Mouse (Mus musculus) CH12.LX (cell line): ENCODE results near the gene Ank3. TPM values are rescaled to one million over a fixed set of nuclear protein-coding genes. Genes with fewer than 3 reads are reported as not detected.
A peak's percentile ranks its signal among the peaks of the same experiment; 100 is the strongest.

Experiments
- DNase-seq: peaks from one replicate; pipeline ENCODE4 v3.0.0-alpha.2; 2013; ENCODE audit errors: extremely low read depth
- H3K27ac ChIP-seq: 2 replicates; pipeline ENCODE4 v1.5.1; 2012; ENCODE audit warnings: low read depth, mild to moderate bottlenecking, control low read depth, moderate library complexity; ENCODE audit not compliant: insufficient read depth
- H3K27me3 ChIP-seq: replicated peaks from 2 replicates; pipeline ENCODE3; 2012; ENCODE audit warnings: inconsistent platforms
- H3K36me3 ChIP-seq, 2 experiments: replicated peaks in 1 of 2; 2 replicates each; pipeline versions ENCODE3 to v1.6.1; 2012; ENCODE audit warnings: inconsistent platforms in 1 of 2, low read length in 1 of 2, mild to moderate bottlenecking in 1 of 2, mixed read lengths in 1 of 2, moderate library complexity in 1 of 2; ENCODE audit not compliant: control insufficient read depth in 1 of 2, insufficient read depth in 1 of 2
- H3K4me1 ChIP-seq, 2 experiments: 2 replicates each; pipeline ENCODE4 v1.6.1; 2012; ENCODE audit warnings: inconsistent platforms in 1 of 2, moderate library complexity in 1 of 2; ENCODE audit not compliant: insufficient read depth in 2 of 2, control insufficient read depth in 1 of 2
- H3K4me2 ChIP-seq: 2 replicates; pipeline ENCODE4 v1.6.1; 2012; ENCODE audit warnings: low read depth, mild to moderate bottlenecking, control low read depth; ENCODE audit not compliant: poor library complexity, insufficient read depth, severe bottlenecking
- H3K4me3 ChIP-seq, 3 experiments: fragments of 150-350 bp in 1 of 3; sonication (generic) in 1 of 3; replicated peaks in 1 of 3; 2 replicates each; pipeline versions ENCODE3 to v1.5.1; 2011 to 2012; ENCODE audit warnings: low read depth in 2 of 3, low read length in 2 of 3, mild to moderate bottlenecking in 2 of 3, moderate library complexity in 2 of 3, control low read depth in 1 of 3, improper control_type of control experiment in 1 of 3, inconsistent platforms in 1 of 3, mixed read lengths in 1 of 3; ENCODE audit not compliant: poor library complexity in 1 of 3
- H3K79me2 ChIP-seq: replicated peaks from 2 replicates; pipeline ENCODE4 v1.6.1; 2012; ENCODE audit warnings: mild to moderate bottlenecking, moderate library complexity; ENCODE audit not compliant: control insufficient read depth, poor library complexity, insufficient read depth, severe bottlenecking; ENCODE audit errors: extremely low read depth
- H3K9ac ChIP-seq: 2 replicates; pipeline ENCODE4 v1.6.1; 2012; ENCODE audit warnings: low read depth, mild to moderate bottlenecking, control low read depth, moderate library complexity; ENCODE audit not compliant: insufficient read depth
- H3K9me3 ChIP-seq: replicated peaks from 2 replicates; pipeline ENCODE3; 2012; ENCODE audit warnings: low read length, inconsistent platforms, mixed read lengths
- BHLHE40 ChIP-seq: IDR thresholded peaks from 2 replicates; pipeline ENCODE4 v1.6.1; 2011; ENCODE audit warnings: mild to moderate bottlenecking, low read depth, low read length, improper control_type of control experiment
- CTCF ChIP-seq, 2 experiments: IDR thresholded peaks in 1 of 2; conservative IDR thresholded peaks in 1 of 2; 2 replicates each; pipeline ENCODE4 v1.5.1; 2011 to 2012; ENCODE audit warnings: low read depth in 2 of 2, low read length in 2 of 2, improper control_type of control experiment in 1 of 2, inconsistent platforms in 1 of 2, mild to moderate bottlenecking in 1 of 2, moderate library complexity in 1 of 2
- ELF1 ChIP-seq: IDR thresholded peaks from 2 replicates; pipeline ENCODE4 v1.6.1; 2014; ENCODE audit warnings: low read depth, mild to moderate bottlenecking, inconsistent platforms, low read length, improper control_type of control experiment
- EP300 ChIP-seq: IDR thresholded peaks from 2 replicates; pipeline ENCODE4 v1.6.1; 2011; ENCODE audit warnings: low read length, improper control_type of control experiment
- IRF4 ChIP-seq: IDR thresholded peaks from 2 replicates; pipeline ENCODE4 v1.6.1; 2014; ENCODE audit warnings: low read depth, mild to moderate bottlenecking, inconsistent platforms, low read length, improper control_type of control experiment
- JUN ChIP-seq: IDR thresholded peaks from 2 replicates; pipeline ENCODE4 v1.6.1; 2011; ENCODE audit warnings: low read depth, mild to moderate bottlenecking, low read length, improper control_type of control experiment, moderate library complexity; ENCODE audit not compliant: insufficient read depth
- KAT2A ChIP-seq: IDR thresholded peaks from 2 replicates; pipeline ENCODE4 v1.6.1; 2012; ENCODE audit warnings: low read length, improper control_type of control experiment, inconsistent platforms; ENCODE audit not compliant: insufficient replicate concordance
- MYC ChIP-seq: IDR thresholded peaks from 2 replicates; pipeline ENCODE4 v1.6.1; 2011; ENCODE audit warnings: low read depth, mild to moderate bottlenecking, improper control_type of control experiment, low read length
- NRF1 ChIP-seq: IDR thresholded peaks from 2 replicates; pipeline ENCODE4 v1.6.1; 2014; ENCODE audit warnings: low read depth, mild to moderate bottlenecking, inconsistent platforms, low read length, improper control_type of control experiment, moderate library complexity
- RAD21 ChIP-seq: IDR thresholded peaks from 2 replicates; pipeline ENCODE4 v1.6.1; 2011; ENCODE audit warnings: low read depth, mild to moderate bottlenecking, low read length, improper control_type of control experiment, moderate library complexity
- RCOR1 ChIP-seq: conservative IDR thresholded peaks from 2 replicates; pipeline ENCODE4 v1.6.1; 2012; ENCODE audit warnings: low read depth, mild to moderate bottlenecking, inconsistent platforms, low read length, improper control_type of control experiment
- SIN3A ChIP-seq: IDR thresholded peaks from 2 replicates; pipeline ENCODE4 v1.6.1; 2012; ENCODE audit warnings: low read length, improper control_type of control experiment, inconsistent platforms
- SMC3 ChIP-seq: IDR thresholded peaks from 2 replicates; pipeline ENCODE4 v1.6.1; 2011; ENCODE audit warnings: low read depth, low read length, improper control_type of control experiment
- TCF12 ChIP-seq: IDR thresholded peaks from 2 replicates; pipeline ENCODE4 v1.6.1; 2014; ENCODE audit warnings: low read depth, mild to moderate bottlenecking, inconsistent platforms, low read length, improper control_type of control experiment
- USF2 ChIP-seq: conservative IDR thresholded peaks from 2 replicates; pipeline ENCODE4 v1.6.1; 2011; ENCODE audit warnings: low read depth, low read length, improper control_type of control experiment
- dilution Hi-C: fragments of 300-500 bp; cut with MboI; formaldehyde crosslinking; loops from 2 replicates; pipeline ENCODE4 v1.14.3; 2020; ENCODE audit warnings: low sequenced_read_pairs; ENCODE audit not compliant: extremely low pct_unique_long_range_greater_than_20kb, extremely low pct_ligation_motif_present
- in situ Hi-C: fragments of 300-500 bp; cut with MboI; formaldehyde crosslinking; loops from 3 replicates; pipeline ENCODE4 v1.14.3; 2019; ENCODE audit warnings: low sequenced_read_pairs, low pct_ligation_motif_present, low pct_unique_long_range_greater_than_20kb, mixed read lengths
- polyA plus RNA-seq: library from polyadenylated mRNA; unstranded; fragments of >175 nt; gene quantifications from 2 replicates; pipeline ENCODE4 v1.2.1, GENCODE M21; 2012; ENCODE audit warnings: low read depth; ENCODE audit not compliant: insufficient read length
- total RNA-seq, 2 experiments: library from RNA; depleted of rRNA; stranded (reverse); fragments of 300-350 nt in 1 of 2; fragments of >200 nt in 1 of 2; gene quantifications; 2 replicates each; pipeline ENCODE4 v1.2.3; 2012 to 2014

Ank3 gene
- total and polyA plus RNA-seq, 3 experiments = 4.7 to 8.3 (median 6.2) TPM

DNA sequence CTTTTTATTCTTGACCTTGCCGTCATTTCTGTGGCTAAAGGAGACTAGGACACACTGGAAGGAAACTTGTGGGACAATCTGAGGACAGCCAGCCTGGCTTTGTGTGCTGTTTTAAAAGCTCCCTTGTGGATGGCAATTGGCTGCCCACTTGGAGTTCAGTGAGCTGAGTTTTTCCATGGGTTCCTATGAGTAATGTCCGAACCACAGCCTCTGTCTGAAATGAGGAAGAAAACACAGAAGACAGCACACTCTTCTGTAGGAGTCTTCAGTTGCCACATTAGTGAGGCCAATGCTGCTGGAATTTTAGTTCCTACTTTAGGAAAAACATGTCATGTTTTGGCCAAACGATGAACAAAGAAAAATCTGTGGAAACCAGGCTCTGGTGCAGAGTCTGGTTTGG is 380.7 kb downstream of the Ank3 start:
- Histone ChIP-seq H3K4me2 (no peak overlapping the region), H3K9ac (no peak overlapping the region), H3K79me2 (no peaks in the 10 kb centered on the region), H3K4me1 (peaks cover 5 to 22% of the 10 kb centered on the region in 2 experiments; a peak in 3 of 4 replicates), H3K36me3 (no peaks in the 10 kb centered on the region), H3K9me3 (no peaks in the 10 kb centered on the region), H3K4me3 (no peak overlapping the region), H3K27ac (no peak overlapping the region), H3K27me3 (no peaks in the 10 kb centered on the region)
- no peak for TF ChIP-seq ELF1
- no peak for TF ChIP-seq EP300
- TF ChIP-seq USF2 = no peak
- TF ChIP-seq RCOR1 = no peak
- no peak for TF ChIP-seq SMC3
- TF ChIP-seq KAT2A = no peak
- no peak for TF ChIP-seq SIN3A
- no peak for TF ChIP-seq IRF4
- no peak for TF ChIP-seq MYC
- TF ChIP-seq NRF1 = no peak
- TF ChIP-seq TCF12 = no peak
- TF ChIP-seq JUN = no peak
- TF ChIP-seq BHLHE40 = no peak
- no peak for DNase-seq
- in situ Hi-C loops = loop anchor here (25.0 kb wide), 1 partner anchor 342 kb away; no protein-coding TSS in a partner anchor
- dilution Hi-C loops = no loop called here

DNA sequence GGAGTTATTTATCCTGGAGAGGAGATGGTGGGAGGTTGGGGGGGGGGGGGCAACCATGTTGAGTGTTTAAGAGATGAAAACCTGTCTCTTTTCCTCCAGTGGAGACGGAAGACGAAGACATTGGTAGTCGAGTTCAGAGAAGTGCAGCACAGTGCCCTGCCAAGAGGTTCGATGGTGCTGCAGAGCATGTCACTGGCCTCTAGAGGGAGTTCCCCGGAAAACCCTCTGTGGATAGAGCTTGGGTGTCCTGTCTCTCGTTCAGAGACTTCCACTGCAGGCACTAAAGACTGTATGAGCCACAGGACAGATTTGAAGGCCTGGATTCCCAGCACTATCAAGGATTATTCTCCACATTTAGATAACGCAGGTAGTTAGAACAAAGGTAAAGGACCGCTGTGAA is 382.9 kb downstream of the Ank3 start:
- H3K4me2 ChIP-seq = peak overlapping the region; percentile 33
- TF ChIP-seq SMC3 (peak; percentile 45; the same call in 1 of the 2 replicates), CTCF (conservative IDR thresholded peaks at IDR 0.05 in 1 of 2, IDR thresholded peaks at IDR 0.05 in 1 of 2; ENCODE audit: low read depth in 2 of 2, low read length in 2 of 2) (peak; percentile 75 to 76), ELF1 (0 out of 2 replicates have a peak, but pooled peaks have one; percentile 23), MYC (no peak), RAD21 (peak; percentile 20)
- no peaks in the 10 kb centered on the region for H3K9me3 ChIP-seq
- peak; percentile 70 for DNase-seq
- no peaks in the 10 kb centered on the region for H3K36me3 ChIP-seq
- no peaks in the 10 kb centered on the region for H3K27me3 ChIP-seq
- no peak overlapping the region for H3K27ac ChIP-seq
- dilution Hi-C loops (no loop called here), in situ Hi-C loops (loop anchor here (10.0 to 25.0 kb wide), 2 partner anchors 117 to 344 kb away; no protein-coding TSS in a partner anchor)
- no peak overlapping the region for H3K4me3 ChIP-seq
- H3K4me1 ChIP-seq = peaks cover 5 to 21% of the 10 kb centered on the region in 2 experiments; a peak in 3 of 4 replicates
- no peak overlapping the region; the same call in 1 of the 2 replicates for H3K9ac ChIP-seq
- H3K79me2 ChIP-seq = no peaks in the 10 kb centered on the region
